Mouse (Mus musculus) limb, embryonic 11.5 days (tissue): ENCODE measurements around the gene F10. TPM values are rescaled to one million over a fixed set of nuclear protein-coding genes. Genes with fewer than 3 reads are reported as not detected.

ENCODE experiments used
- ATAC-seq: fragments of 200-750 bp; cut with Nextera tagmentation; 2 replicates; pipeline ENCODE4 v1.8.0; 2017; ENCODE audit warnings: low read depth; ENCODE audit not compliant: insufficient number of reproducible peaks, low FRiP score, low TSS enrichment
- DNase-seq: peaks from one replicate; pipeline ENCODE4 v3.0.0-alpha.2; 2015; ENCODE audit warnings: low spot score
- H3K27ac ChIP-seq: fragments of 300-500 bp; sonication (generic); replicated peaks from 2 replicates; pipeline ENCODE4 v1.5.1; 2014; ENCODE audit warnings: low read depth, mild to moderate bottlenecking, low read length
- H3K27me3 ChIP-seq: fragments of 300-500 bp; sonication (generic); 2 replicates; pipeline ENCODE4 v1.6.1; 2014; ENCODE audit warnings: mild to moderate bottlenecking, low read length, mixed read lengths; ENCODE audit not compliant: control insufficient read depth, insufficient read depth
- H3K36me3 ChIP-seq: fragments of 300-500 bp; sonication (generic); 2 replicates; pipeline ENCODE4 v1.6.1; 2014; ENCODE audit warnings: mild to moderate bottlenecking, low read length, moderate library complexity, mixed read lengths; ENCODE audit not compliant: control insufficient read depth, insufficient read depth
- H3K4me1 ChIP-seq: fragments of 300-500 bp; sonication (generic); 2 replicates; pipeline ENCODE4 v1.6.1; 2014; ENCODE audit warnings: low read length, mixed read lengths; ENCODE audit not compliant: control insufficient read depth, insufficient read depth
- H3K4me2 ChIP-seq: fragments of 300-500 bp; sonication (generic); 2 replicates; pipeline ENCODE4 v1.6.1; 2014; ENCODE audit warnings: low read depth, mild to moderate bottlenecking, moderate library complexity; ENCODE audit not compliant: severe bottlenecking
- H3K4me3 ChIP-seq: fragments of 300-500 bp; sonication (generic); 2 replicates; pipeline ENCODE4 v1.5.1; 2014; ENCODE audit warnings: low read depth, low read length
- H3K9ac ChIP-seq: fragments of 300-500 bp; sonication (generic); 2 replicates; pipeline ENCODE4 v1.6.1; 2014; ENCODE audit warnings: mild to moderate bottlenecking, low read length
- H3K9me3 ChIP-seq: fragments of 300-500 bp; sonication (generic); 2 replicates; pipeline ENCODE4 v1.6.1; 2016; ENCODE audit warnings: low read length; ENCODE audit not compliant: control insufficient read depth
- WGBS: fragments of 180-500 bp; shearing (Covaris S2); extraction: QIAGEN DNeasy Blood & Tissue Kit; methylation state at CpG from one replicate; pipeline ENCODE4 v1.1.7; 2014; 5-methylcytosine and 5-hydroxymethylcytosine counted together
- polyA plus RNA-seq: library from polyadenylated mRNA; unstranded; fragments of >200 nt; fragmentation: Nextera tagmentation; extraction: Ambion mirVana; gene quantifications from 2 replicates; pipeline ENCODE4 v1.2.1, GENCODE M21; 2014

F10 gene
- polyA plus RNA-seq, 1 experiment from 2014 or later, result 1.1 TPM

- Histone ChIP-seq H3K27me3 (no peaks in the 10 kb centered on the region), H3K36me3 (no peaks in the 10 kb centered on the region), H3K4me2 (no peak overlapping the region), H3K4me1 (0 out of 2 replicates have a peak, but pooled peaks cover 3% of the 10 kb centered on the region), H3K4me3 (no peak overlapping the region), H3K9me3 (no peaks in the 10 kb centered on the region), H3K27ac (no peak overlapping the region), H3K9ac (no peak overlapping the region)
- DNase-seq (no peak), ATAC-seq (no peak)
- 89% methylated on average over 10 of the region's 10 CpGs for WGBS
Observed at GRCm38 (mm10) chr8:13036346-13036812, 729 bp upstream of the F10 start.

GRCm38 (mm10) chr8:13037569-13037968 is 461 bp downstream of the F10 start:
- WGBS, result 55% methylated on average over 5 of the region's 5 CpGs
- Histone ChIP-seq H3K27me3 (no peaks in the 10 kb centered on the region), H3K36me3 (no peaks in the 10 kb centered on the region), H3K9me3 (no peaks in the 10 kb centered on the region), H3K27ac (no peak overlapping the region), H3K4me2 (no peak overlapping the region), H3K9ac (no peak overlapping the region), H3K4me3 (no peak overlapping the region), H3K4me1 (0 out of 2 replicates have a peak, but pooled peaks cover 3% of the 10 kb centered on the region)
- ATAC-seq (no peak), DNase-seq (no peak)

- no peak overlapping the region for H3K4me3 ChIP-seq
- no peak for ATAC-seq
- 92% methylated on average over 6 of the region's 6 CpGs for WGBS
- H3K4me2 ChIP-seq, result no peak overlapping the region
- no peaks in the 10 kb centered on the region for H3K9me3 ChIP-seq
- no peak overlapping the region for H3K9ac ChIP-seq
- H3K36me3 ChIP-seq, result no peaks in the 10 kb centered on the region
- DNase-seq, result no peak
- no peaks in the 10 kb centered on the region for H3K27me3 ChIP-seq
- 0 out of 2 replicates have a peak, but pooled peaks cover 3% of the 10 kb centered on the region for H3K4me1 ChIP-seq
- no peak overlapping the region for H3K27ac ChIP-seq
Observed at GRCm38 (mm10) chr8:13039054-13039453, 1.9 kb downstream of the F10 start.

GRCm38 (mm10) chr8:13041459-13041858 is 4.4 kb downstream of the F10 start:
- DNase-seq (no peak), ATAC-seq (no peak)
- 0 out of 2 replicates have a peak, but pooled peaks cover 3% of the 10 kb centered on the region for H3K4me1 ChIP-seq
- H3K4me2 ChIP-seq, result no peak overlapping the region
- peaks cover 2% of the 10 kb centered on the region; the same call in 1 of the 2 replicates for H3K36me3 ChIP-seq
- H3K9me3 ChIP-seq, result no peaks in the 10 kb centered on the region
- H3K27ac ChIP-seq, result no peak overlapping the region
- no peak overlapping the region for H3K9ac ChIP-seq
- H3K4me3 ChIP-seq, result no peak overlapping the region
- no peaks in the 10 kb centered on the region for H3K27me3 ChIP-seq
- 85% methylated on average over 4 of the region's 4 CpGs for WGBS

GRCm38 (mm10) chr8:13047652-13048051 is 10.5 kb downstream of the F10 start:
- Histone ChIP-seq H3K4me3 (no peak overlapping the region), H3K9me3 (no peaks in the 10 kb centered on the region), H3K9ac (no peak overlapping the region), H3K4me2 (no peak overlapping the region), H3K4me1 (no peaks in the 10 kb centered on the region), H3K27me3 (no peaks in the 10 kb centered on the region), H3K36me3 (peaks cover 2% of the 10 kb centered on the region; the same call in 1 of the 2 replicates), H3K27ac (no peak overlapping the region)
- DNase-seq (no peak), ATAC-seq (no peak)
- 63% methylated on average over 5 of the region's 5 CpGs for WGBS

GRCm38 (mm10) chr8:13050550-13050949 is 13.4 kb downstream of the F10 start:
- Histone ChIP-seq H3K4me2 (no peak overlapping the region), H3K4me1 (no peaks in the 10 kb centered on the region), H3K9ac (no peak overlapping the region), H3K36me3 (peaks cover 2% of the 10 kb centered on the region; the same call in 1 of the 2 replicates), H3K4me3 (no peak overlapping the region), H3K9me3 (no peaks in the 10 kb centered on the region), H3K27me3 (no peaks in the 10 kb centered on the region), H3K27ac (no peak overlapping the region)
- no peak for DNase-seq
- no peak for ATAC-seq
- WGBS, result 86% methylated on average over 10 of the region's 10 CpGs

GRCm38 (mm10) chr8:13057351-13057750 is 20.2 kb downstream of the F10 start:
- H3K27ac ChIP-seq, result no peak overlapping the region
- DNase-seq (no peak), ATAC-seq (no peak)
- 82% methylated on average over 4 of the region's 4 CpGs for WGBS
- no peaks in the 10 kb centered on the region for H3K27me3 ChIP-seq
- H3K36me3 ChIP-seq, result no peaks in the 10 kb centered on the region
- no peak overlapping the region for H3K4me2 ChIP-seq
- H3K4me1 ChIP-seq, result no peaks in the 10 kb centered on the region
- H3K4me3 ChIP-seq, result no peak overlapping the region
- H3K9me3 ChIP-seq, result no peaks in the 10 kb centered on the region
- H3K9ac ChIP-seq, result no peak overlapping the region

- H3K36me3 ChIP-seq, result no peaks in the 10 kb centered on the region
- 77% methylated on average over 17 of the region's 17 CpGs for WGBS
Observed at GRCm38 (mm10) chr8:13060441-13061150, 23.5 kb downstream of the F10 start, which contains the start of gene Proz. TSS of gene Proz (plus strand) at chr8:13060914.

More at GRCm38 (mm10) chr8:13060441-13061150, 23.5 kb downstream of the F10 start, which contains the start of gene Proz:
- DNase-seq, result no peak
- no peak within 1 kb of the TSS for H3K27ac ChIP-seq
- H3K9ac ChIP-seq, result no peak within 1 kb of the TSS
- no peak within 1 kb of the TSS for H3K4me3 ChIP-seq
- no peak within 1 kb of the TSS for H3K4me2 ChIP-seq
- ATAC-seq, result no peak
- no peaks in the 10 kb centered on the region for H3K27me3 ChIP-seq
- no peaks in the 10 kb centered on the region for H3K9me3 ChIP-seq
- no peaks in the 10 kb centered on the region for H3K4me1 ChIP-seq
